Mouse (Mus musculus) heart, embryonic 14.5 days (tissue): ENCODE data around the gene Tssc4. TPM values are rescaled to one million over a fixed set of nuclear protein-coding genes. Genes with fewer than 3 reads are reported as not detected.
A peak's percentile ranks its signal among the peaks of the same experiment; 100 is the strongest.

Experiments
- ATAC-seq: fragments of 200-750 bp; cut with Nextera tagmentation; 2 replicates; pipeline ENCODE4 v1.8.0; 2017; ENCODE audit warnings: low read depth, moderate TSS enrichment; ENCODE audit not compliant: insufficient number of reproducible peaks, insufficient read depth, low FRiP score
- H3K27ac ChIP-seq, 2 experiments: fragments of 200-500 bp in 1 of 2; fragments of 300-500 bp in 1 of 2; sonication (generic) in 1 of 2; replicated peaks in 1 of 2; 2 replicates each; pipeline ENCODE4 v1.5.1; 2012 to 2014; ENCODE audit warnings: low read depth in 2 of 2, low read length in 2 of 2, control low read depth in 1 of 2, mild to moderate bottlenecking in 1 of 2, mixed read lengths in 1 of 2; ENCODE audit not compliant: control insufficient read depth in 1 of 2, insufficient read depth in 1 of 2
- H3K27me3 ChIP-seq: fragments of 300-500 bp; sonication (generic); 2 replicates; pipeline ENCODE4 v1.6.1; 2014; ENCODE audit warnings: mild to moderate bottlenecking, low read length, control low read depth; ENCODE audit not compliant: control insufficient read depth, insufficient read depth
- H3K36me3 ChIP-seq: fragments of 300-500 bp; sonication (generic); 2 replicates; pipeline ENCODE4 v1.6.1; 2014; ENCODE audit warnings: mild to moderate bottlenecking, control low read depth, low read length, mixed read lengths; ENCODE audit not compliant: control insufficient read depth, insufficient read depth
- H3K4me1 ChIP-seq, 2 experiments: fragments of 200-500 bp in 1 of 2; fragments of 300-500 bp in 1 of 2; sonication (generic) in 1 of 2; 2 replicates each; pipeline ENCODE4 v1.6.1; 2012 to 2014; ENCODE audit warnings: low read length in 2 of 2, control low read depth in 1 of 2, mixed read lengths in 1 of 2; ENCODE audit not compliant: control insufficient read depth in 2 of 2, insufficient read depth in 2 of 2
- H3K4me2 ChIP-seq: fragments of 300-500 bp; sonication (generic); 2 replicates; pipeline ENCODE4 v1.6.1; 2014; ENCODE audit warnings: mild to moderate bottlenecking, low read length
- H3K4me3 ChIP-seq, 2 experiments: fragments of 200-500 bp in 1 of 2; fragments of 300-500 bp in 1 of 2; sonication (generic) in 1 of 2; 2 replicates each; pipeline ENCODE4 v1.5.1; 2012 to 2014; ENCODE audit warnings: low read length in 2 of 2, mild to moderate bottlenecking in 2 of 2, control low read depth in 1 of 2, low read depth in 1 of 2, moderate library complexity in 1 of 2; ENCODE audit not compliant: control insufficient read depth in 1 of 2, insufficient read depth in 1 of 2
- H3K9ac ChIP-seq: fragments of 300-500 bp; sonication (generic); 2 replicates; pipeline ENCODE4 v1.6.1; 2014; ENCODE audit warnings: mild to moderate bottlenecking, low read length
- H3K9me3 ChIP-seq: fragments of 300-500 bp; sonication (generic); 2 replicates; pipeline ENCODE4 v1.6.1; 2016; ENCODE audit warnings: low read length, control low read depth; ENCODE audit not compliant: control insufficient read depth
- WGBS: fragments of 180-500 bp; shearing (Covaris S2); extraction: QIAGEN DNeasy Blood & Tissue Kit; methylation state at CpG from one replicate; pipeline ENCODE4 v1.1.7; 2014; 5-methylcytosine and 5-hydroxymethylcytosine counted together
- polyA plus RNA-seq: library from polyadenylated mRNA; unstranded; fragments of >200 nt; fragmentation: Nextera tagmentation; extraction: Ambion mirVana; gene quantifications from 2 replicates; pipeline ENCODE4 v1.2.1, GENCODE M21; 2014

Gene Tssc4
- polyA plus RNA-seq, 1 experiment from 2014 or later, result 41.1 TPM

- H3K4me1 ChIP-seq, result peaks cover 64 to 73% of the 10 kb centered on the region in 2 experiments
- no peak for ATAC-seq
- 19% methylated on average over 11 of the region's 11 CpGs for WGBS
Measured at GRCm38 (mm10) chr7:143053961-143054611, 15.0 kb upstream of the Tssc4 start.

GRCm38 (mm10) chr7:143054612-143054965 lies 14.5 kb upstream of the Tssc4 start:
- H3K9me3 ChIP-seq, result no peaks in the 10 kb centered on the region
- no peaks in the 10 kb centered on the region for H3K27me3 ChIP-seq
- H3K4me2 ChIP-seq, result peak overlapping the region; percentile 92
- peak overlapping the region; percentile 100 for H3K9ac ChIP-seq
- peaks cover 64 to 74% of the 10 kb centered on the region in 2 experiments for H3K4me1 ChIP-seq
- peaks cover 36% of the 10 kb centered on the region for H3K36me3 ChIP-seq
- no peak for ATAC-seq
- WGBS, result 23% methylated on average over 3 of the region's 3 CpGs
- H3K27ac ChIP-seq, result peak overlapping the region; percentile 87 to 99
- H3K4me3 ChIP-seq, result peak overlapping the region; percentile 67 to 100

More at GRCm38 (mm10) chr7:143053961-143054611, 15.0 kb upstream of the Tssc4 start:
- Histone ChIP-seq H3K36me3 (peaks cover 31% of the 10 kb centered on the region), H3K9ac (peak overlapping the region; percentile 100), H3K9me3 (no peaks in the 10 kb centered on the region), H3K4me3 (peak overlapping the region; percentile 67 to 100), H3K4me2 (peak overlapping the region; percentile 92), H3K27ac (peak overlapping the region; percentile 87 to 99), H3K27me3 (no peaks in the 10 kb centered on the region)

GRCm38 (mm10) chr7:143055001-143055400 lies 14.0 kb upstream of the Tssc4 start:
- 58% methylated on average over 3 of the region's 3 CpGs for WGBS
- Histone ChIP-seq H3K4me3 (peak overlapping the region; percentile 67 to 100), H3K36me3 (peaks cover 39% of the 10 kb centered on the region), H3K4me1 (peaks cover 60 to 73% of the 10 kb centered on the region in 2 experiments), H3K9ac (peak overlapping the region; percentile 100), H3K4me2 (peak overlapping the region; percentile 92), H3K9me3 (no peaks in the 10 kb centered on the region), H3K27me3 (no peaks in the 10 kb centered on the region), H3K27ac (peak overlapping the region; percentile 13 to 99)
- no peak for ATAC-seq

- peaks cover 46% of the 10 kb centered on the region for H3K36me3 ChIP-seq
- ATAC-seq, result no peak
- WGBS, result 55% methylated on average over 11 of the region's 11 CpGs
- peak overlapping the region; percentile 92 for H3K4me2 ChIP-seq
- H3K4me3 ChIP-seq, result peak overlapping the region; percentile 67 to 100
- peak overlapping the region; percentile 100 for H3K9ac ChIP-seq
- no peaks in the 10 kb centered on the region for H3K27me3 ChIP-seq
- peaks cover 56 to 74% of the 10 kb centered on the region in 2 experiments for H3K4me1 ChIP-seq
- H3K27ac ChIP-seq, result peak overlapping the region; percentile 25 to 99; a peak in 3 of 4 replicates
- no peaks in the 10 kb centered on the region for H3K9me3 ChIP-seq
Measured at GRCm38 (mm10) chr7:143055499-143056186, 13.4 kb upstream of the Tssc4 start.

- H3K4me3 ChIP-seq, result peak overlapping the region in 1 of 2 experiments; percentile 14; a peak in 1 of 4 replicates
- H3K27me3 ChIP-seq, result no peaks in the 10 kb centered on the region
- peak overlapping the region; percentile 67 for H3K9ac ChIP-seq
- WGBS, result 47% methylated on average over 5 of the region's 5 CpGs
- peaks cover 60% of the 10 kb centered on the region for H3K36me3 ChIP-seq
- no peaks in the 10 kb centered on the region for H3K9me3 ChIP-seq
- peak overlapping the region; percentile 94 to 99 for H3K27ac ChIP-seq
- ATAC-seq, result no peak
- peaks cover 52 to 75% of the 10 kb centered on the region in 2 experiments for H3K4me1 ChIP-seq
- peak overlapping the region; percentile 92 for H3K4me2 ChIP-seq
Measured at GRCm38 (mm10) chr7:143057023-143057422, 12.0 kb upstream of the Tssc4 start.

DNA sequence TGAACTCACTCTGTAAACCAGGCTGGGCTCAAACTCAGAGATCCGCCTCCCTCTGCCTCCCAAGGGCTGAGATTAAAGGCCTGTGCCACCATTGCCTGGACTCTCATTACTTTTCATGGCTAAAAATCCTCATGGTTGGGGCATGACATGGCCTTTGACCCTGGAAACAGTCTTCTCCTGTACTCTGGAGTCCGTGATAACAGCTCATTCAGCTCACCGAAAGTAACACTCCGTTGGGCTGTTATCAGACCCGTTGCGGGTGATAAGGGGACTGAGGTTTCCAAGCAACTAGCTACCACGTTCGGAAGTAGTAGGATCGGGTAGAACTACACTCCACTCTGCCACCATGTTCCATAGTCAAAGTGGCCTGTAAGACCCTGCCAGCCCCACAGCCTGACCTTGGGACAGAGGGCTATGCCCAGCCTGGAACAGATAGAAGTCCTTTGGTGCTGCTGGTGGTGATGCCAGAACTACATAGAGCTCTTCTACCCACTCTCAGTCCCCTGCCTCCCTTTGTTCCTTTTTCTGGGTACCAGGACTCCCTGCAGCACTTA lies 11.3 kb upstream of the Tssc4 start:
- Histone ChIP-seq H3K9ac (peak overlapping the region; percentile 67), H3K4me2 (peak overlapping the region; percentile 92), H3K4me1 (peaks cover 55 to 73% of the 10 kb centered on the region in 2 experiments), H3K36me3 (peaks cover 67% of the 10 kb centered on the region), H3K27me3 (no peaks in the 10 kb centered on the region), H3K9me3 (no peaks in the 10 kb centered on the region), H3K27ac (peak overlapping the region; percentile 94 to 99), H3K4me3 (peak overlapping the region; percentile 13 to 14; a peak in 2 of 4 replicates)
- ATAC-seq, result no peak
- WGBS, result 8% methylated on average over 9 of the region's 9 CpGs

DNA sequence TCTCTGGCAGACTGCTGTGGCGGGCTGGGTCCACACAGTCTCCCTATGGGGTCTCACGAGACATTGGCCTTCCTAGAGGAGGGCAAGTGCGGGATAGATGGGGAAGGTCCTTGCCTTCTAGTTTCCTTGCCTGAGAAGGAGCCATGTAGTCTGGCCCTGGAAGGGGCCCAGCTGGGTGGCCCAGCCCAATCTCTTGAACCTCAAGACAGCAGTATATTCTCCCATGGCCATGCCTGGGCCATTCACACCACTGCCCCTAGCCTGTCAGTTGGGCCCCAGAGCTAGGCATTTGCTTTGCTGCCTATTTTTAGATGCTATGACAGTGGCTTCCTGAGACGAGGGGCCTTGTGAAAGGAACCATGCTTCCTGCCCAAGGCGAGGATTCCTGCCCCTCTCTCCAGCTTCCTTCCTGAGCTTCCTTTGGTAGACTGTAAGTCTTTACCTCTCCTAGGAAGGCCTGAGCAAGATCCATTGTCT lies 10.8 kb upstream of the Tssc4 start:
- H3K4me3 ChIP-seq, result peak overlapping the region; percentile 13 to 14; a peak in 3 of 4 replicates
- H3K9ac ChIP-seq, result peak overlapping the region; percentile 67
- H3K36me3 ChIP-seq, result peaks cover 72% of the 10 kb centered on the region
- H3K4me1 ChIP-seq, result peaks cover 55 to 73% of the 10 kb centered on the region in 2 experiments
- WGBS, result 5% methylated on average over 5 of the region's 5 CpGs
- no peaks in the 10 kb centered on the region for H3K27me3 ChIP-seq
- peak; percentile 62 for ATAC-seq
- H3K27ac ChIP-seq, result peak overlapping the region; percentile 94 to 99
- no peaks in the 10 kb centered on the region for H3K9me3 ChIP-seq
- peak overlapping the region; percentile 92 for H3K4me2 ChIP-seq
